Mouse (Mus musculus): ENCODE data around the gene Slc2a2. TPM values are rescaled to one million over a fixed set of nuclear protein-coding genes. Genes with fewer than 3 reads are reported as not detected.

Gene Slc2a2
- polyA plus RNA-seq, 1 experiment from 2014 or later: 0.06 TPM

GRCm38 (mm10) chr3:28705522-28706137 is 7.9 kb downstream of the Slc2a2 start:
- Histone ChIP-seq H3K4me2 (replicated peaks) (no peak overlapping the region), H3K27ac (replicated peaks) (no peak overlapping the region), H3K36me3 (no peaks in the 10 kb centered on the region), H3K9me3 (no peaks in the 10 kb centered on the region), H3K4me3 (no peak overlapping the region), H3K4me1 (peaks cover 5% of the 10 kb centered on the region; the same call in 1 of the 2 replicates), H3K27me3 (no peaks in the 10 kb centered on the region), H3K9ac (replicated peaks) (no peak overlapping the region)
- WGBS: 76% methylated on average over 10 of the region's 10 CpGs
- ATAC-seq (replicated peaks): no peak

DNA sequence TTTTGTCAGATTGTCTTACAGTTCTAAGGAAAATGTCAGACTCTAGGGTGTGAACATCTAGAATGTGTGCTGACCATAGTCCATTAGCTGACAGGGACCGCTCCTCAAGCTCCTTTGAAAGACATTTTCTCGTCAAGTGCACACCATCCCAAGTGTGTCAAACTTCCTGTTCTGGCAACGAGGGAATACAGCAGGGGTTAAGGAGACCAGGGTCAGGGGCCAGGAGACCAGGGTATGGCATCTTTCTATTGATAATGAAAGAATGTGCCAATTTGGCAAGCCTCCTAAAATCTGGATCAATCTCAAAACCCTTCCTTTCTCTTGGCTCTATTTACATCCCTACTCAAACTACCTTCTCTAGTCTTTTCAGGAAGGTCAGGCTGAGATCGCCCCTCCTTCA is 9.0 kb downstream of the Slc2a2 start:
- no peaks in the 10 kb centered on the region for H3K36me3 ChIP-seq
- H3K27ac ChIP-seq (replicated peaks): no peak overlapping the region
- WGBS: 82% methylated on average over 4 of the region's 4 CpGs
- H3K9me3 ChIP-seq: no peaks in the 10 kb centered on the region
- H3K27me3 ChIP-seq: no peaks in the 10 kb centered on the region
- no peak for ATAC-seq (replicated peaks)
- H3K9ac ChIP-seq (replicated peaks): no peak overlapping the region
- no peak overlapping the region for H3K4me3 ChIP-seq
- no peak overlapping the region for H3K4me2 ChIP-seq (replicated peaks)
- peaks cover 2% of the 10 kb centered on the region; the same call in 1 of the 2 replicates for H3K4me1 ChIP-seq

- H3K9me3 ChIP-seq: no peaks in the 10 kb centered on the region
- no peaks in the 10 kb centered on the region for H3K4me1 ChIP-seq
- no peak overlapping the region for H3K4me3 ChIP-seq
- H3K27me3 ChIP-seq: no peaks in the 10 kb centered on the region
- H3K9ac ChIP-seq (replicated peaks): no peak overlapping the region
- H3K4me2 ChIP-seq (replicated peaks): no peak overlapping the region
- ATAC-seq (replicated peaks): no peak
- H3K27ac ChIP-seq (replicated peaks): no peak overlapping the region
- WGBS: 89% methylated on average over 1 of the region's 1 CpGs
- no peaks in the 10 kb centered on the region for H3K36me3 ChIP-seq
Measured at GRCm38 (mm10) chr3:28709740-28710139, 12.0 kb downstream of the Slc2a2 start.

DNA sequence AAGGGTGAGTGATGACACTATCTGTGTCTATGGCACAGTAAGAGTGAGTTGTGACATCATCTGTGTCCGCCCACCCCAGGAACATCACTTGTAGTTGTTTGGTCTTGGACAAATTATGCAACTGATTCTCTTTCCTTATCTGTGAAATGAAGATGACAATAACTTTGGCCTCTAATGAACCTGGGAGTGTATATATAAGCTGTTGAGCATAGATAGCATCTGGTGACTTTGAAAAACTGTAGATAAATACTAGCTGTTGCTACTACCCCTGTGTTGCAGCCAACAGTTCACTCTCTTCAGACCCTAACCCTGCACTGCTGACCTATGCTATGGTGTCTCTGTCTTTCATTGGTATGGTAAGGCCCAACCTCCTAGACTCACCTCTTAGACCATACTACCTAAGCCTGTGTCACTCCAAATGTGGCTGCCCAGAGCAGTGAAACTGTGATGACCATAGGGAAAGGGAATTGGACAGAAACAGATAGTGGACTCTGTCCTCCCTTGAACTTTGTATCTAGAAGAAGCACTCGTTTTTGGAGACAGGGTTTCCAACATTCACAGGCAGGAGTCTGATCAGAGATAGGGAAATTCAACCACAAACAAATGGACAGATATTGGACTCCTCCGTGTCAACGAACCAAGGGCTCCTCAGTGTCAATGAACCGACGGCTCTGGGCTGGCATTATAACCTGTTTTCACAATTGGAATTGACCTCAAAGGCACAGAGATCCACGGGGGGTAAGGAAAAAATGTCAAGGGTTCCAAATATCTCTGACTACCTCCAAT is 16.4 kb downstream of the Slc2a2 start:
- Histone ChIP-seq H3K4me1 (no peaks in the 10 kb centered on the region), H3K4me2 (replicated peaks) (no peak overlapping the region), H3K4me3 (no peak overlapping the region), H3K9me3 (no peaks in the 10 kb centered on the region), H3K36me3 (no peaks in the 10 kb centered on the region), H3K27ac (replicated peaks) (no peak overlapping the region), H3K27me3 (no peaks in the 10 kb centered on the region), H3K9ac (replicated peaks) (no peak overlapping the region)
- 70% methylated on average over 7 of the region's 7 CpGs for WGBS
- ATAC-seq (replicated peaks): no peak

DNA sequence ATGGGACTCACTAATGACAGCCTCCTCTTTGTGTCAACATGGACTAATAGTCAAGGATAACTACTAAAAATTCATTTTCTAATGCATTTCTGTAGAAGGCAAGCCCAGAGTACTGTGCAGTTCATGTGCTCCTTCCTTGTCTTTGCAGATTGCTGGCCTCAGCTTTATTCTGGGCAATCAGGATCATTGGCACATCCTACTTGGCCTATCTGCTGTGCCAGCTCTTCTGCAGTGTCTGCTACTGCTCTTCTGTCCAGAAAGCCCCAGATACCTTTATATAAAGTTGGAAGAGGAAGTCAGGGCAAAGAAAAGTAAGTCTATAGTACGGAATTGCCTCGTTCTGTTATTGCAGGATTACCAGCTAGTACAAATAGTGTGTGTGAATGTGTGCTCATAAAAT is 20.8 kb downstream of the Slc2a2 start:
- no peak overlapping the region for H3K4me3 ChIP-seq
- no peaks in the 10 kb centered on the region for H3K4me1 ChIP-seq
- H3K36me3 ChIP-seq: no peaks in the 10 kb centered on the region
- 92% methylated on average over 2 of the region's 2 CpGs for WGBS
- H3K9ac ChIP-seq (replicated peaks): no peak overlapping the region
- no peaks in the 10 kb centered on the region for H3K27me3 ChIP-seq
- no peak overlapping the region for H3K4me2 ChIP-seq (replicated peaks)
- no peak for ATAC-seq (replicated peaks)
- no peaks in the 10 kb centered on the region for H3K9me3 ChIP-seq
- H3K27ac ChIP-seq (replicated peaks): no peak overlapping the region

GRCm38 (mm10) chr3:28721218-28721617 is 23.5 kb downstream of the Slc2a2 start:
- no peaks in the 10 kb centered on the region for H3K9me3 ChIP-seq
- no peak overlapping the region for H3K9ac ChIP-seq (replicated peaks)
- no peaks in the 10 kb centered on the region for H3K4me1 ChIP-seq
- WGBS: 44% methylated on average over 5 of the region's 5 CpGs
- no peak overlapping the region for H3K4me3 ChIP-seq
- no peak overlapping the region for H3K4me2 ChIP-seq (replicated peaks)
- H3K27me3 ChIP-seq: no peaks in the 10 kb centered on the region
- no peak for ATAC-seq (replicated peaks)
- no peak overlapping the region for H3K27ac ChIP-seq (replicated peaks)
- H3K36me3 ChIP-seq: no peaks in the 10 kb centered on the region

GRCm38 (mm10) chr3:28721838-28722237 is 24.1 kb downstream of the Slc2a2 start:
- H3K27ac ChIP-seq (replicated peaks): no peak overlapping the region
- H3K9ac ChIP-seq (replicated peaks): no peak overlapping the region
- ATAC-seq (replicated peaks): no peak
- no peaks in the 10 kb centered on the region for H3K4me1 ChIP-seq
- no peaks in the 10 kb centered on the region for H3K9me3 ChIP-seq
- no peaks in the 10 kb centered on the region for H3K27me3 ChIP-seq
- 85% methylated on average over 7 of the region's 7 CpGs for WGBS
- H3K36me3 ChIP-seq: no peaks in the 10 kb centered on the region
- H3K4me2 ChIP-seq (replicated peaks): no peak overlapping the region
- H3K4me3 ChIP-seq: no peak overlapping the region

GRCm38 (mm10) chr3:28722531-28722930 is 24.8 kb downstream of the Slc2a2 start:
- H3K27me3 ChIP-seq: no peaks in the 10 kb centered on the region
- H3K4me1 ChIP-seq: no peaks in the 10 kb centered on the region
- no peak for ATAC-seq (replicated peaks)
- H3K4me2 ChIP-seq (replicated peaks): no peak overlapping the region
- no peak overlapping the region for H3K4me3 ChIP-seq
- H3K9ac ChIP-seq (replicated peaks): no peak overlapping the region
- H3K36me3 ChIP-seq: no peaks in the 10 kb centered on the region
- no peak overlapping the region for H3K27ac ChIP-seq (replicated peaks)
- H3K9me3 ChIP-seq: no peaks in the 10 kb centered on the region

DNA sequence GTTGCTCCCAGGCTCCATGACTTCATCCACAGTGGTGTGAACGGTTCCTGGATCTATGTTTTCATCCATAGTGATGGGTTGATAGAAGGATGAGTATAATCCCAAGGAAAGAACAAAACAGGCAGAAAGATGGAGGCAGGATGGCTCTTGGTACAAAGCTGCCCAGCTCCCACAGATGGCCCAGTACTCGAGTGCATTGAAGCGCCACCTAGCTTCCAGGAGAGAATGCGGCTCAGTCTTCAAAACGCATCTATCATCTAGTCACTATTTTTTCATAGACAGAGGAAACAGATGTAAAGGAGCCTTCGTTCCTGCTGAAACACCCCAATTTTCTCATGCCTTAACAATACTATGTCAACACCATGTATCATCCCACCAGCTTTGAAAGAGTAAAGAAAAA is 25.8 kb downstream of the Slc2a2 start:
- no peaks in the 10 kb centered on the region for H3K36me3 ChIP-seq
- H3K4me3 ChIP-seq: no peak overlapping the region
- WGBS: 66% methylated on average over 6 of the region's 6 CpGs
- H3K27me3 ChIP-seq: no peaks in the 10 kb centered on the region
- H3K27ac ChIP-seq (replicated peaks): no peak overlapping the region
- H3K9ac ChIP-seq (replicated peaks): no peak overlapping the region
- H3K4me2 ChIP-seq (replicated peaks): no peak overlapping the region
- no peaks in the 10 kb centered on the region for H3K4me1 ChIP-seq
- ATAC-seq (replicated peaks): no peak
- no peaks in the 10 kb centered on the region for H3K9me3 ChIP-seq

- Histone ChIP-seq H3K27ac (replicated peaks) (no peak overlapping the region), H3K27me3 (no peaks in the 10 kb centered on the region), H3K4me2 (replicated peaks) (no peak overlapping the region), H3K36me3 (no peaks in the 10 kb centered on the region), H3K9me3 (no peaks in the 10 kb centered on the region), H3K9ac (replicated peaks) (no peak overlapping the region), H3K4me1 (no peaks in the 10 kb centered on the region), H3K4me3 (no peak overlapping the region)
- 95% methylated on average over 13 of the region's 13 CpGs for WGBS
- no peak for ATAC-seq (replicated peaks)
Measured at GRCm38 (mm10) chr3:28725203-28725602, 27.5 kb downstream of the Slc2a2 start.

DNA sequence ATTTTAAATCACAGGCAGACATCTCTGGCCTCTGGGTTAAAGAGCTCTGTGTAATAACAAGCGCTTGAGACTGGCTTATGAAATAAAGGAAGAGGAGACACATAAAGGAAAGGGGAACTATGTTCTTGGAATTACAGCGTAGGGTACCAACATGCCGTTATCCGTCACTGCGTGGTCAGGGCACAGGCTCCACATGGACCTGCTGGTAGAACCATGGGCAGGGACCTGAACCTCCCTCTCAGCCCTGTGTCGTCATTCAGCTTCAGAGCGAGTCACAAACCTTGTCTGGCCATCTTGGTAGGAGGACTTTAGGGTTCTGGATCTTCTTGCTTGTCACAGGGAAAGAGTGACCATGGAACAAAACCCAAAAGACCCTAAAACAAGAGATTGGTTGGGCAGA is 28.7 kb downstream of the Slc2a2 start:
- Histone ChIP-seq H3K4me3 (no peak overlapping the region), H3K27me3 (no peaks in the 10 kb centered on the region), H3K9me3 (no peaks in the 10 kb centered on the region), H3K9ac (replicated peaks) (no peak overlapping the region), H3K4me1 (no peaks in the 10 kb centered on the region), H3K36me3 (no peaks in the 10 kb centered on the region), H3K27ac (replicated peaks) (no peak overlapping the region), H3K4me2 (replicated peaks) (no peak overlapping the region)
- ATAC-seq (replicated peaks): no peak
- 98% methylated on average over 7 of the region's 7 CpGs for WGBS

- no peak for ATAC-seq (replicated peaks)
- no peak overlapping the region for H3K27ac ChIP-seq (replicated peaks)
- H3K9me3 ChIP-seq: no peaks in the 10 kb centered on the region
- no peak overlapping the region for H3K4me2 ChIP-seq (replicated peaks)
- no peak overlapping the region for H3K9ac ChIP-seq (replicated peaks)
- H3K36me3 ChIP-seq: no peaks in the 10 kb centered on the region
- 62% methylated on average over 2 of the region's 2 CpGs for WGBS
- H3K4me3 ChIP-seq: no peak overlapping the region
- H3K27me3 ChIP-seq: no peaks in the 10 kb centered on the region
- no peaks in the 10 kb centered on the region for H3K4me1 ChIP-seq
Measured at GRCm38 (mm10) chr3:28734712-28735111, 37.0 kb downstream of the Slc2a2 start.

DNA sequence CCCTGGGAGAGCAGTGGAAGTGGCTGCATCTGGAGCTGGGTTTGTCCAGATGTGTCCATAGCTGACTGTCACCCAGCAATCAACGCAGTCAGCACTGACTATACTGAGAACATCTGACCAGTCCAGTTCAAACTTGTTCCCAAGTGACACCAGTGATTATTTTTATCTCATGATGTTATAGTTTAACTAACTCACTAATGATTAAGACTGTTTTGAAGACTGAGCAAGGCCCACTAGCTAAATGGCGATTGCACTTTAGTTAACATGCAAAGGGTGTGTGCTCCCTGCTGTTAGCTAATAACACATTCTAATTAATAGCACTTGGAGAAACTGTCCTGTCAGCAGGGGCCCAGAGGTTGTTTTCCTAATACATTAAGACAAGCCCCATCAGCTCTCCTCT is 39.3 kb downstream of the Slc2a2 start:
- WGBS: 28% methylated on average over 2 of the region's 2 CpGs
- H3K4me1 ChIP-seq: no peaks in the 10 kb centered on the region
- no peak overlapping the region for H3K9ac ChIP-seq (replicated peaks)
- no peak overlapping the region for H3K4me3 ChIP-seq
- H3K27me3 ChIP-seq: no peaks in the 10 kb centered on the region
- no peaks in the 10 kb centered on the region for H3K36me3 ChIP-seq
- no peaks in the 10 kb centered on the region for H3K9me3 ChIP-seq
- ATAC-seq (replicated peaks): no peak
- H3K4me2 ChIP-seq (replicated peaks): no peak overlapping the region
- no peak overlapping the region for H3K27ac ChIP-seq (replicated peaks)

Measured in forebrain, embryonic 15.5 days (tissue).